Mouse (Mus musculus): ENCODE data around the gene Magt1. TPM values are rescaled to one million over a fixed set of nuclear protein-coding genes. Genes with fewer than 3 reads are reported as not detected.
"Not testable (repeated sequence)": the region's sequence is repeated elsewhere in the genome, so short reads cannot be mapped to it uniquely, and the experiment has no call there.

Gene Magt1
- 10 to 100 TPM; 28.6 to 31.1 TPM for total RNA-seq (2021)
- long read RNA-seq, experiment 1, full-length matches to known transcripts: 15 of 17 reads
- long read RNA-seq, experiment 1, partial matches to known transcripts: 0 of 17 reads
- long read RNA-seq, experiment 1, other reads (novel, unspliced or antisense): 2 of 17 reads
- long read RNA-seq, experiment 2, full-length matches to known transcripts: 16 of 21 reads
- long read RNA-seq, experiment 2, partial matches to known transcripts: 1 of 21 reads
- long read RNA-seq, experiment 2, other reads (novel, unspliced or antisense): 4 of 21 reads

DNA sequence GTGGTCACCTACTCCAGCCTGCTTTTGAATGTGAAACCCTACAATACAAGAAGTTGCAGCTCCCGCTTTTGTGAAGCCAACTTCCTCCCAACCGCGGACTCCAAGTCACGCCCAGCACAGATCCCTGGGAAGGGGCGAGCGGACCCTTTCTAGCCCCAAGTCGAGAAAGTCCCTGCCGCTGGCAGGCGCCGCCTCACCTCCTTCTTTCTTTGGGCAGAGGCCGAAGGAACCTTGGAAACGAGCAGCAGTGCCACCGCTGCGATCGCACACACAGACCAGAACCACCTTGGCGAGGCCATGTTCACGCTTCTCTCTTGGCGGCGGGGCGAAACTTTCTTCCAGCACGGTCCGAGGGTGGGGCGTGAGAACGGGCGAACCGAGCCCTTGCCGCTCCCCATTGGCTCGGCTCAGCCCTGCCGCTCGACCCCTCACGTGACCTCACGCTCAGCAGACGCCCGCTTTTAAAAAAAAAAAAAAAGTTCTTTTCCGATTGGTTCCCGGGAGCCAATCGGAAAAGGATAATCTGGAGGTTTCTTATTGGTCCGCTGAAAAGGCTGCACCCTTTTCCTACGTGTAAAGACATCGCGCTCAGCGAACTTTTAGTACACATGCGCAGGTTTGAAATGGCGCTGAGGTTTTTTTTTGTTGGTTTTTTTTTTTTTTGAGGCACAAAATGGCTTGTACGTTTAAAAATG lies at the start of gene Magt1:
TSS of gene Magt1 (minus strand) at position 442 of the 695 bp plus-strand sequence.
- DNase-seq: peak; percentile 74

DNA sequence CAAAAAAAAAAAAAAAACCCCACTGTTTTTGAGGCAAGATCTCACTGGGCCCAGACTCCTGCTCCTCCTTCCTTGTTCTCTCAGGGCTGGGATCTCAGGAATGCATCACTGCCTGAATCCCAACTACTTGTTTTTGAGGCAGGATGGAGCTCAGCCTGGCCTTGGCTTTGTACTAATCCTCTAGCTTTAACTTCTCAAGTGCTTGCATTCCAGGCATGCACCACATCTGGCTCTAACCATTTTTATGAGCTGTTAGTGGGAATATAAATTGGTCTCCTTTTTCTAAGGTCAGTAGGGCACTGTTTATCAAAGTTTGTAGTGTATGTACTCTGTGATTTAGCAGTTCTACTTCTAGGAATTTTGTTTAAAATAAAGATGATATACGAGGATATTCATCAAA lies 36.5 kb upstream of the Magt1 start:
- DNase-seq: no peak

DNA sequence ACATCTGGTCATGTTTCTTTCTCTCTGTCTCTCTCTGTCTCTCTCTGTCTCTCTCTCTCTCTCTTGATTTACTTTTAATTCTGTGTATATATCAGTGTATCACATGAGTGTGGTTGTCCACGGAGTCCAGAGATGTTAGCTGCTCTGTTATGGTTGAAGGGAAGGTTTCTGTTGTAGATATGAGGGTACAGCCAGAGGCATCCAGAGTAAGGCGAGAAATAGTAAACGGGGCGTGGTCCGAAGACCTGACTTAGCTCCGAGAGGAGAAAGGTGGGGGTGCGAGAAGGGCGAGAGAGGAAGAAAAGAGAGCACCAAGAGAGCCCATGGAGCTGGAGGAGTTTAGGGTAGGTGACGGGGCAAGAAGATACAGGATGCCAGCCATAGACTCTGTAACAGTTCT lies 34.2 kb upstream of the Magt1 start:
- no peak for DNase-seq

DNA sequence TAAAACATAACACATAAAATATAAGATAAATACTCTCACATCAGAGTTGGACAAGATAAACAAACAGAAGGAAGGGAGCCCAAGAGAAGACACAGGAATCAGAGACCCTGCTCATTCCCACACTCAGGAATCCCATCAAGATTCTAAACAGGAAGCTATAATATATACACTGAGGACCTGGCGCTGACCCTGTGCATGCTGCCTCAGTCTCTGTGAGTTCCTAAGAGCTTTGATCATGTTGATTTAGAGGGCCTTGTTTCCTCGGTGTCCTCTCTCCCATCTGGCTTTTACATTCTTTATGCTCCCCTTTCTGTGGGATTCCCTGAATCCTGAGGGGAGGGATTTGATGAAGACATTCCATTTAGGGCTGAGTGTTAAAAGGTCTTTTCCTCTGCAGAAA lies 33.7 kb upstream of the Magt1 start:
- DNase-seq: no peak

DNA sequence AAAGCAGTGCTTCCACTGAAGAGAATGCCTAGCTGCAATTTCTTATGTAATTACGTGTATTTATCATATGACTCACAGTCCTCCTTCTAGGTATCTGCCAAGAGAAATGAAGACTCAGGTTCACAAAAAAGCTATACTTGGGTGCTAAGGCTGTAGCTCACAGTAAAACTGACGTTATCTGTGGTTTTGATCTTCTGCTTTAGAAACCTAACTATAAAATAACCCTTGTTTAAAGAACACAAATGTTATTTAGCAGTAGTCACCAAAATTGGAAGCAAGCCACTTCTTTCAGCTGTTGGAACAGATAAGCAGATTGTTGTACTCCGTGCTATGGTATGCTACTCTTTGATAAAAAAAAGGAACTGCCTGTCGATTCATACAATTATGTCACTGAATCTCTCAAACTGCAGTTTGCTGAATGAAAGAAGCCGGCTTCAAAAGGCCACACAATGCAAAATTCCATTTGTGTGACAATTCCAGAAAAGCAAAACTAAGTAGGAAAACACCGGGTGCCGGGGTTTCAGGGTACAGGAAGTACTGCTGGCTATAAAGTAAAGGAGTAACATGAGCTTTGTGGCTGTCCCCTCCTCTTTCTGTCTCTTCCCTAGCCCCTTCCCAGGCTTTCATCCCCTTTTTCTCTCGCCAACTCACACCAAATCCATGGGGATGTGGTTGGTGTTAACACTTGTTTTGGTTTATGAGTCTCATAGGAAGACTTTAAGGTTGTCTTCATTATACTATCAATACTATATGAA lies 32.3 kb upstream of the Magt1 start:
- DNase-seq: no peak

DNA sequence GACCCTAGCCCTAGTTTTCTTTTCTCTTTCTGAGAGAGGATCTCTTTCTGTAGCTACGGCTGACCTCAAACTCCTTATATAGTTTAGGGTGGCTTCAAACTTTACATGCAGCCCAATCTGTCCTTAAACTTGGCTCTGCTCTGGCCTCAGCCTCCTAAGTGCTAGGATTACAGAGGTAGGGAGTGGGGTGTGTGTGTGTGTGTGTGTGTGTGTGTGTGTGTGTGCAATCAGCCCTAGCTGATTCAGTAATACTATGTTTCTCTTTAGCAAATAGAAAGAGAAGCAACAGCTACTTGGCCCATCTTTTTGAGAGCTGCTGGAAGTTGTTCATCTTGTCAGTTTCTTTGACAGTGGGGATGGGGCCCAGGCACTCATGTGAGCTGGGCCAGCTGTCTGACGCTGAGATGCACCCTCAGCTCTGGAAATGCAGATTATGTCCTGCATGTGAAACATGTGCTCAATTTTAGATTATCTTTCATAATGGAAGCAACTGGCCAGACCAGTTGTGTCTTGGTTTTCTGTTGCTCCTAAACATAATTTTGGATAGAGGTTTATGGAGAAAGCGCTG lies 25.6 kb upstream of the Magt1 start:
- DNase-seq: no peak

DNA sequence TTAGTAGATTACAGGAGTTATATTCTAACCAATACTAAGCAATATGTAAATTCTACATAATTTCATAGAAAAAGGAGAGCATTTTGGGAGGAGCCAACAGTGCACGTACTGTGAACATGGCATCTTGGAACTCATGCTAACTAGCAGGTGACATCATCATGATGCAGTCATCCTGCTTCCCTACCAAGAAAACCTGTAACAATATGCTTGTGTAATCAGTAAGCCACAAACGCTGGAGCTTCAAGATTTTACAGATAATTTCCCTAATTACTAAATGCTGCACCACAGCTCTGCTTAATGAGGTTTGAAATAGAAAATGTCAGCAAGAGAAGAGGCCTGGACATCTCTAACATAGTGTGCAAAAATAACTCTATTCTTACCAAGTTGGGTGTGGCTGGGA lies 24.0 kb upstream of the Magt1 start:
- DNase-seq: no peak

DNA sequence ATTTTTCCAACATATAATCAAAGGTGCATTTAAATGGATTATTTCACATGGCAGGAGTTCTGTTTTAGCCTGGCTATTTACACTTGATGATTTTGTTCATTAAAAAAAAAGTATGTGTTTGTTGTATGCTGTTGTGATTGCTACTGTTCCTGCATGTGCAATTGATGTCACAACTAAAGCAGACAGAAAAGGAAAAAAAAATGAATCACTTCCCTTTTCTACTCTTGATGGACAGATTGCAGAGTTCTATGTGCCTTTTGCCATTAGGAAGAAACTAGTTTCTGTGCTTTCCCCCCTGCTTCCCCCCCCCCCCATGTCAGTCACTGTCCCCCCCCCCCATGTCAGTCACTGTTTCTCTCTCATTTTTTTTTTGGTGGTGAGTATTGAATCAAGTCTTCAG lies 19.4 kb upstream of the Magt1 start:
- DNase-seq: no peak

DNA sequence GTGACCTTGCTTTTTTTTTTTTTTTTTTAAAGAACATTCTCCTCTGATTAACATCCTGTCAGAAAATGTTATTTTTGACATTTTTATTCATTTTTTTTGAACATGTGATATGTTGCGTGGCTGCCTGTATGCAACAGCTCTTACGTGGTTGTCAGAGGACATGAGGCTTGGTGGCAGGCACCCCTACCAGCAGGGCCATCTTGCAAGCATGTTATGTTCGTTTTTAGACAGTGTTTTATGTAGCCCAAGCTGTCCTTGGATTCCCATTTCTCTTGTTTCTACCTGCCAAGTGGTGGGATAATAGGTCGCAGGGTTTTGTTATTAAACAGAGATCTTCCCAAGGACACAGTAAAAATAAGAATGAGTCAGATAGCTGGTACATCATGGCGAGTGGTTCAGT lies 18.5 kb upstream of the Magt1 start:
- DNase-seq: no peak

DNA sequence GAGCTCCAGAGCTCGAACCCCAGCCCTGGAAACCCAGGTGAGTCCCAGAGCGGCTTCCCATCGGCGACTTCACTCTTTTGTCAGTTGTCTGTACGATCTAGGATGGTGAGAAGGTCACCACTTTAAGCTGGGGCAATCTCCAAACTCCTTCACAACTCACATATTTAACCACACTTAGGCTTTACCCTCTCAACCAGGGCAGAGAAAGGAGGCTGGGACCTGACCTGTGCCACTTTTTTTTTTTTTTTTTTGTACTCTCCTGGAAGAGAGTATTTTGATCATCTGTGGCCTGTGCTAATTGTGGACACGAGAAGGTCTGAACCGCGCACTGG lies 15.6 kb upstream of the Magt1 start:
- no peak for DNase-seq

DNA sequence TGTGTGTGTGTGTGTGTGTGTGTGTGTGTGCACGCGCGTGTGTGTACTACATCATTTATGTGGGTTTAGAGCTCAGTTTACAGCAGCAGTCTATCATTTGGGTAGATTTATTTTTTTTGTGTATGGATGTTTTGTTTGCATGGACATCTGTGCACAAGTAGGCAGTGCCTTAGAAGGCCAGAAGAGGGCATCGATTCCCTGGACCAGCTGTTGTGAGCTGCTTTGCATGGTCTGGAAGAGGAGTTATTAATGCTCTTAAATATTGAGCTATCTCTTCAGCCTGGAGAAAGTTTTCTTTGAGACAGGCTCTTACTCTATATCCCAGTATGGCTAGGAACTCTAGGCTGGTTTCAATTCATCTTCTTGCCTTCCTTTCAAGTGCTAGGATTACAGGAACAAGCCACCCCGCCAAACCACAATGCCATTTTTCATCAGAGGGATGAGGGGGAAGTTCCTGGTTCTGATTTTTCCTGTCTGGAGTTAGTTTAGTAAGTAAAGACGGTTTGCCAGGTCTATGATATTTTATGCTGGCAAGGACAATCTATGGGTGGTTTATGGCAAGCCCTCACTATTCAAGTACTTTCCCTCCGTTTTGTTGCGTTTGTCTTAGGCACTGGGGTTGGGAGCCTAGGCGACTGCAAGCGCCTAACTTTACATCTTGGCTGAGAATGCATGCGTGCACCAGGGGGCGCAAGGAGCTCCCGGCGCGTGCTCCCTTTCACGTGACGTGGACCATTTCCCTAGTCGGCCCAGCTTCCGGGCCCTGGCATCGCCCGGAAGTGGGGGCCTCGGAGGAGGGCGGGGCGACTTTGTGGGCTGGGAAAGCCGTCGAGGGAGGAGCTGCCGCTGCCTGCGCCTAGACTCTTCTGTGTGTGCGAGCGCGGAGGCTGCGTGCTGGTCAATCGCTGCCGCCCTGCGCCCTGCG lies 15.0 kb upstream of the Magt1 start, which contains the start of gene Atp7a:
TSS of gene Atp7a (plus strand) at position 859 of the 925 bp plus-strand sequence.
- peak; percentile 91 for DNase-seq

DNA sequence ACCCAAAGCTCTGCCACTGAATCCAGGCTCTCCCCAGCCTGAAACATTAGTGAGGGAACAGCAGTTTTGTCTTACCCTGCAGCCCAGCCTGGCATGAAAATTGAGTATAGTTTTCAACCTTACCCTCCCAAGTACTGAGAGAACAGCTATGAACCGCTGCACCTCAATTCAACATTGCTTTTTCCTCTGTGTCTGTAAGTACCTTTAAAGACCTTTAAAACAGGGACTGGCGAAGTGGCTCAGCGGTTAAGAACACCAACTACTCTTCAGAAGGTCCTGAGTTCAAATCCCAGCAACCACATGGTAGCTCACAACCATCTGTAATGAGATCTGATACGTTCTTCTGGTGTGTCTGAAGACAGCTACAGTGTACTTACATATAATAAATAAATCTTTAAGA lies 5.8 kb upstream of the Magt1 start:
- no peak for DNase-seq

DNA sequence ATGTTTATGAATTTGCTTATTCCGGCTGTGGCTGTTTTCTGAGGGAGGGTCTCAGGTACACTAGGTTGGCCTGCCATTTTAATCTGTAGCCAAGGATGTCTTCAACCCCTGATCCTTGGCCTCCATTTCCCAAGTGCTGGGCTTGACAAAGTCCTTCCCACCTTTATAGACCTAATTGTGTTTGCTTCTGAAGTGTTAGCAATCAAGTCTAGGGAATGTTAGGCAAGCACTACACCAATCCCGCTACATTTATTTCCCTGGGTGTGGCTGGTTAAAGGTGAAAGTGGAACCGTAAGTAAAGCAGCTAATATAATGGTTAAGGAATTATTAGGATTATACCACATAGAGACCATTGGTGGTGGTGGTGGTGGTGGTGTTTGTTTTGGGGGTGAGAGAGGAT lies 5.4 kb upstream of the Magt1 start:
- DNase-seq: no peak

DNA sequence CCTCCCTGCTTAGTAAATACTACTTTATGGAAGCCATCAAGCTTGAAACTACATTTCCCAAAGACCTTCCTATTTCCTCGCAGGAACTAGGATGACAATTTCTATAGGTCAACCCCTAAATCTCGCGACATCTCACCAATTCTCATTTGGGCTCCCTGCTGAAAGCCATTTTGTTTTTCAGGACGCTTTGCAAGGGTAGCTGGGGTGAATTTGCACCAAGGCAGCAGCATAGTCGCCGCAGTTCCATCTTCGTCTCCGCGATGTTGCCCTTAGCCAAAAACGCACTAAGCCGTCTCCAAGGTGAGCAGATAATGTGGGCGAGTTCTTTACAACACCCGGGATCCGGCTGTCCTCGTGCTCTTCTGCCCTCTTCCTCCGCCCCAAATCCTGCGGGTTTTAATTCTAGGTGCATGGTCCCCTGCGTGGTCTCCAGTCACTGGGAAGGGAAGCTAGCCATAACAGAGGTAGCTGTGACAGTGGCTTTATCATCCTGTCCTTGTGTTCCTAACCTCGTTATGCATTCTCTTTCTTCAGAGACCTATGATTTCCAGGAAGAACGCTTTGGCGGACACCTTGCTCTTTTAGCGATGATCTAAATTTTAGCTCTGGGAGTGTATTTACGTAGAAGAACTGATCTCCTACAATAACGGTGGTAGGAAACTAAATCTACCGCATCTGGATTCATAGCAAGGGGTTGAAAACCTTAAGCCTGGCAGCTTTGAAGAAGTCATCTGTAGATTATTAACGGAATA lies 4.0 kb upstream of the Magt1 start, which contains the start of gene Cox7b:
TSS of gene Cox7b (plus strand) at position 130 of the 752 bp plus-strand sequence.
- peak; percentile 52 for DNase-seq

DNA sequence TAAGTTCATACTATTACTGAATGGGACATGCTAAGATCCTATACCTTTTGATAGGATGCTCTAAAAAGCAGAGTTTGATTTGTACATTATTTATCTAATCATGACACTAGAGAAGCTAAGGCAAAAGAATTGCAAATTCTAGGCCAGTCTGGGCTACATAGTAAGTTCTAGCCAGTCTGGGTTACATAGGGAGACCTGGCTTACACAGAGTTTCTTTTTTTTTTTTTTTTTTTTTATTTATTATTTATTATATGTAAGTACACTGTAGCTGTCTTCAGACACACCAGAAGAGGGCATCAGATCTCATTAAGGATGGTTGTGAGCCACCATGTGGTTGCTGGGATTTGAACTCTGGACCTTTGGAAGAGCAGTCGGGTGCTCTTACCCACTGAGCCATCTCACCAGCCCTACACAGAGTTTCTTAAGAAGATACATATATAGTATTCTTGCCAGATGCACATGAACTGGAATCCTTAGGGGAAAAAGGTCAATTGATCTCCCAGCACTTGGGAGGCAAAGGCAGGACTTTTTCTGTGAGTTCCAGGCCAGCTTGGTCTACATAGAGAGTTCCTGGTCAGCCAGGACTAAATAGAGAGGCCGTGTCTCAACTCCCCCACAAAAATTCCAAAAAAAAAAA lies 3.2 kb upstream of the Magt1 start:
- not testable (repeated sequence) for DNase-seq

DNA sequence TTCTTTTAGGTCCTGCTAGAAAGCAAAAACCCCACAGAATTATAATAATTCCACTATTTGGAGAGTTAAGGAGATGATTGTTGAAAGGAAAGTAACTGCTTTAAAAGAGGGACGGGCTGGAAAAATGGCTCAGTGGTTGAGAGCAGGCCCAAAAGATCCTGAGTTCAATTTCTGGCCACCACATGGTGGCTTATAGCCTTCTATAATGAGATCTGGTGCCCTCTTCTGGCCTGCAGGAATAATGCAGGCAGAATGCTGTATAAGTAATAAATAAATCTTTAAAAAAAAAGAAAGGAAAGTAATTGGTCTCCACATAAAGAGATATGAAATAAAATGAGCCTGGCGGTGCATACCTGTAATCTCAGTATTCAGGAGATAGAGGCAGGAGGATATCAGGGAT lies 1.5 kb upstream of the Magt1 start:
- DNase-seq: peak; percentile 33

DNA sequence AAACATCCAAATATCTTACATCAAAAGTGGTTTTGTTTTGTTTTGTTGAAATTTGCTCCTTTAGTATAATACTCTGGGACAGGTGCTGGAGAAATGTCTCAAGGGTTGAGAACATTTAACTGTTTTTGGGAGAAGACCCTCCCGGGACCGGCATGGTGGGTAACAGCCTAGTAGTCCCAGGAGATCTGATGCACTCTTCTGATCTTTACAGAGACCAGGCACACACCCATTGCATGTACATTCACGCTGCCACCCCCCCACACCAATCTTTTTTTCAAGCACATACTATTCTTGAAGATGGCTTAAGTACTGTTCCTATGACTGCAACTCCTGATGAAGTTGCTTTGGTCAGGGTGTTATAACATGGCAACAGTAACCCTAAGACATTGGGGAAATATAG lies 853 bp upstream of the Magt1 start:
- no peak for DNase-seq

DNA sequence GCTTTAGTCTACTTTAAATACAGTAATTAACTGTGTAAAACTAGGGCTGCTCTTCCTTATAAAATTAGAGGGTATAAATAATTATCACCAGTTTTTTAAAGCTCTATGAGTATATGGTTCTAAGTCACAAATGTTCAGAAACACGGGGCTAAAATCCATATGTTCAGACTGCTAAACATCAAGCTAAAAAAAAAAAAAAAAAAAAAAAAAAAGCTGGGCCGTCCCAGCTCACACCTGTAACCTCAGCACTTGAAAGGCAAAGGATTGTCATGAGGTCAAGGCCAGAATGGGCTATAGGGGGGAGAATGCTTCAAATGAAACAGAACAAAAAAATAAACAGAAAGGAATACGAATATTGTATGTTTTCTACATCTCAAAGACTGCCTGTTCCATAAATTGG lies 944 bp downstream of the Magt1 start:
- DNase-seq: no peak

DNA sequence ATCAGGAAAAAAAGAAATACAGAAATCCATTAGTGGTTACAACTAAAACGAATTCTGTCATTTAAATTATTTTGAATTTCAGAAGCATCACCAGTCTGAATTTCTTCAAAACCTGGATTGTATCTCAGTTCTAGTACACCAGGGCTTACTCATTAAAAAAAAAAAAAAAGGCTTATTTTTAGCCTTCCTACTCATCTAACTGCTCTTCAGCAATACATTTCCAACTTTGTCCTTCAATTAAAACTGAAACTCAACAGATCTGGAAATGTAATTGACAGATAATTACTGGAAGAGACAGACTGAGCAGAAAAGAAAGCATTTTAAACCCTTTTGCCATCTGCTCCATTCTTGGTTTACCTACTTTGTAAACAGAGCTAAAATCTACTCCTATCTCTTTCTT lies 10.1 kb downstream of the Magt1 start:
- no peak for DNase-seq

DNA sequence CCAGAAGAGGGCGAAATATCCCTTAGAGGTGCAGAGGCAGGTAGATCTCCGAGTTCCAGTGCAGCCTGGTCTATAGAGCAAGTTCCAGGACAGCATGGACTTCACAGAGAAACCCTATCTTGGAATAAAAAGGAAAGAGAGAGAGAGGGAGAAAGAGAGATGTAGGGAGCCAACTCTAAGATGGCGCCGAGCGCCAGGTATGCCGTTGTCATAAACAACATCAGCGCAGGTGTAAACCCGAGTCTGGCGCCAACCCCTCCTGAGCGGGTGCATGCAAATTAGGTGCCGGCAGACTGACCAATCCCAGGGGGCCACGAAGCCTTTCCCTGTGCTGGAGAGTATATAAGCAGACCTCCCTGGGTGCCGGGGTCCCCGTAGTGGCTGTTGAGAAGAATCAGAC lies 54.6 kb downstream of the Magt1 start:
- not testable (repeated sequence) for DNase-seq

DNA sequence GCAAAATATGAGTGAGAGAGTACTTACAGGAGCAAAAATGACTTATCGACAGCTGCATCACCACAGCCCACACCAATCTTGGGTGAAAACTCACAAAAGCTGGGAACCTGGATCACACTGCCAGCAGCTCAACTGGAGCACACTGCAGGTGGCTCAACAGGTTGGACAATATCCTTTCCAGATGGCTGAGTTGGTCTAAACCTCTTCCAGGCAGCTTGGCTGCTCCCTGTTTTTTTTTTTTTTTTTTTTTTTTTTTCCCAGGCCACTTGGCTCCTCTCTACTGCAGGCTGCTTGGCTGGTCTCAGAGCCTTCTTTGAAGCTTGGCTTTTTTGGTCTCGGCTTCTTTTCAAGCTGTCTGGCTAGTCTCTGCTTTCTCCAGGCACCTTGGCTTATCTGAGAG lies 57.7 kb downstream of the Magt1 start:
- DNase-seq: no peak
